Mouse (Mus musculus) lung, postnatal 0 days (tissue): Measurements from ENCODE around the gene Serpina3n.
"Not testable (repeated sequence)": the region's sequence is repeated elsewhere in the genome, so short reads cannot be mapped to it uniquely, and the experiment has no call there.

ENCODE experiments used
- CTCF ChIP-seq: IDR thresholded peaks from 2 replicates; pipeline ENCODE4 v1.5.1; 2016; ENCODE audit warnings: antibody characterized with exemption, mild to moderate bottlenecking
- EP300 ChIP-seq: IDR thresholded peaks from 2 replicates; pipeline ENCODE4 v1.6.1; 2016; ENCODE audit warnings: antibody characterized with exemption, mild to moderate bottlenecking, control low read depth

GRCm38 (mm10) chr12:104391057-104391456, 15.5 kb upstream of the Serpina3n start:
- TF ChIP-seq CTCF, EP300: not testable (repeated sequence)
